Mouse (Mus musculus) gastrocnemius, adult 18-20 months (tissue): Measurements from ENCODE around the gene Tent5a. TPM values are rescaled to one million over a fixed set of nuclear protein-coding genes. Genes with fewer than 3 reads are reported as not detected.

Experiments used
- DNase-seq: peaks from one replicate; pipeline ENCODE4 v3.0.0; 2021; ENCODE audit warnings: low spot score
- total RNA-seq, 2 experiments: library from RNA; stranded (reverse); gene quantifications; 2 replicates each; pipeline ENCODE4 v1.2.3; 2021

Gene Tent5a
- total RNA-seq, 2 experiments from 2014 or later: 1.8 to 2.2 TPM

- no peak for DNase-seq
Observed at GRCm38 (mm10) chr9:85316122-85316521, 11.0 kb downstream of the Tent5a start.

GRCm38 (mm10) chr9:85312473-85312872 is 14.7 kb downstream of the Tent5a start, which contains the start of gene Gm11114:
Gene Gm11114, plus strand, starts transcription at chr9:85312773.
- no peak for DNase-seq

DNA sequence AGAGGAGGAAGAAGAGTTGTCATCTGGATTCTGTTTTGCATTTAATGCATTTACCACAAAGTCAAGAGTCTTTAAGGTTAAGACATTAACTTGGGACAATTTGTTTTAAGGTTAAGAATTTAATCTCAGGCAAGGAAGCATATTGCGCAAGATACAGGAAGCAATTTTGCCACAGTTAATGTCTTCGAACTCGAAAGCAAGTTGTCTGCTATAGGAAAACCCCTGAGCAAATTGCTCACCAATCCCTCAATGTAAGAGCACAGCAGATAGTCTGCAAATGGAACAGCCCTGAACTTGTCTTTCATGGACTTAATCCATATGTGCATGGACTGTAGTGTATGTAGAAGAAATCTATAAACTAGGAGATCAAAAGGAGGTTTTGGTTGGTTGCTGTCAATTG is 23.8 kb downstream of the Tent5a start:
- no peak for DNase-seq

DNA sequence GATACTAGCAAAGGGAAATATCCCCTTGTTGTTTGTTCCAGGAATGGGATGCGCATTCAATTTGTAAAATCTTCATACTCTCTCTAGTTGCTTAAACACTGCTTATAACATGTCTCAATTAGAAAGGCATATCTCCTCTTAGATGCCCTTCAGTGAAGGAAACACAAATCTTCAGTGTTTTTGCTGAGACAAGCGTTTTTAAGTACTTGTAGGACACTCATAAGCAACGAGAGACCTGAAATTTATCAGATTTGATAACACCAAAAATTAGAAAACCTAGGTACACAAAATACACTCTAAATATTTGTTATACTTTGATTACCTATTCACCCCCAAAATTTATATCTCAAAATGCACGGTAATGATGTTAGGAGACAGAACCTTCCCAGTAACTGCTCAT is 24.3 kb downstream of the Tent5a start:
- no peak for DNase-seq

- no peak for DNase-seq
Observed at GRCm38 (mm10) chr9:85274114-85274513, 53.0 kb downstream of the Tent5a start.

Other genes starting within 250 kb of the Tent5a start
- not detected for gene Gm11114, start 14.6 kb downstream of the Tent5a start, total RNA-seq